Mouse (Mus musculus) layer of hippocampus, adult 6 months (tissue): ENCODE data around the gene Sphk2. TPM values are rescaled to one million over a fixed set of nuclear protein-coding genes. Genes with fewer than 3 reads are reported as not detected.

Source experiments
- long read RNA-seq, 2 experiments: library from polyadenylated mRNA; unstranded; transcript quantifications; one replicate each; pipeline ENCODE4 v2.0.0; 2019 to 2020
- polyA plus RNA-seq: library from polyadenylated mRNA; unstranded; fragments of <200 nt; fragmentation: Nextera tagmentation; gene quantifications from 2 replicates; pipeline ENCODE4 v1.2.3, GENCODE M21; 2021

The Sphk2 gene
- polyA plus RNA-seq, result 5.5 and 6.1 TPM in 2 replicates
- long read RNA-seq, experiment 1, transcript Sphk2-202 (7 exons, 3,548 nt), result major isoform, 6 of 13 reads
- long read RNA-seq, experiment 1, partial matches to known transcripts, result 0 of 13 reads
- long read RNA-seq, experiment 1, other reads (novel, unspliced or antisense), result 6 of 13 reads
- long read RNA-seq, experiment 2, transcript Sphk2-202 (7 exons, 3,548 nt), result major isoform, 34 of 57 reads
- long read RNA-seq, experiment 2, transcript Sphk2-201 (6 exons, 2,968 nt), result minor isoform, 15 of 57 reads
- long read RNA-seq, experiment 2, partial matches to known transcripts, result 5 of 57 reads
- long read RNA-seq, experiment 2, other reads (novel, unspliced or antisense), result 3 of 57 reads

GRCm38 (mm10) chr7:45717918-45718297, at the start of gene Sphk2:
TSS of gene Sphk2 (minus strand) at chr7:45718002.

GRCm38 (mm10) chr7:45725713-45726112, 7.9 kb upstream of the Sphk2 start, which contains the start of gene Spaca4:
TSS of gene Spaca4 (minus strand) at chr7:45725813.

GRCm38 (mm10) chr7:45720413-45721233, 2.8 kb upstream of the Sphk2 start, which contains the start of gene Fam83e:
TSS of gene Fam83e (plus strand) at chr7:45721212.

GRCm38 (mm10) chr7:45715090-45715708, 2.6 kb downstream of the Sphk2 start, which contains the start of gene Rpl18:
TSS of gene Rpl18 (plus strand) at chr7:45715457.

GRCm38 (mm10) chr7:45704730-45705442, 12.9 kb downstream of the Sphk2 start, which contains the start of gene Dbp:
TSS of gene Dbp (plus strand) at chr7:45705088.

GRCm38 (mm10) chr7:45699523-45700141, 18.2 kb downstream of the Sphk2 start, which contains the start of gene Car11:
TSS of gene Car11 (plus strand) at chr7:45699843.

GRCm38 (mm10) chr7:45693921-45694591, 23.7 kb downstream of the Sphk2 start, which contains the start of gene Sec1:
TSS of gene Sec1 (minus strand) at chr7:45694402.

GRCm38 (mm10) chr7:45683396-45684050, 34.3 kb downstream of the Sphk2 start, which contains the start of gene Ntn5:
TSS of gene Ntn5 (plus strand) at chr7:45684022.

GRCm38 (mm10) chr7:45666161-45666560, 51.6 kb downstream of the Sphk2 start, which contains the start of gene Fut2:
TSS of gene Fut2 (minus strand) at chr7:45666394.

Other genes starting within 250 kb of the Sphk2 start
- 0.13 and 0.14 TPM in 2 replicates for gene Tulp2, start 236.1 kb downstream of the Sphk2 start, polyA plus RNA-seq
- not detected in 2 replicates for gene Gm45808, start 231.2 kb downstream of the Sphk2 start, polyA plus RNA-seq
- gene Dhdh, start 229.2 kb downstream of the Sphk2 start, polyA plus RNA-seq, result 2.6 and 3.5 TPM in 2 replicates
- 74.5 and 76.8 TPM in 2 replicates for gene Nucb1, start 207.6 kb downstream of the Sphk2 start, polyA plus RNA-seq
- 17.6 and 18.2 TPM in 2 replicates for gene Ppp1r15a, start 191.7 kb downstream of the Sphk2 start, polyA plus RNA-seq
- 0.67 and 1.7 TPM in 2 replicates for gene Plekha4, start 191.7 kb downstream of the Sphk2 start, polyA plus RNA-seq
- gene Hsd17b14, start 163.1 kb downstream of the Sphk2 start, polyA plus RNA-seq, result 0.43 TPM in 1 of 2 replicates, not detected in the other
- 7.0 and 8.5 TPM in 2 replicates for gene Bcat2, start 147.8 kb downstream of the Sphk2 start, polyA plus RNA-seq
- gene Fgf21, start 102.5 kb downstream of the Sphk2 start, polyA plus RNA-seq, result not detected in 2 replicates
- 0.08 TPM in 1 of 2 replicates, not detected in the other for gene Fut1, start 100.7 kb downstream of the Sphk2 start, polyA plus RNA-seq
- 0.09 TPM in 1 of 2 replicates, not detected in the other for gene Izumo1, start 96.2 kb downstream of the Sphk2 start, polyA plus RNA-seq
- 2.3 and 3.1 TPM in 2 replicates for gene Rasip1, start 90.5 kb downstream of the Sphk2 start, polyA plus RNA-seq
- gene Mamstr, start 78.0 kb downstream of the Sphk2 start, polyA plus RNA-seq, result 1.1 and 1.2 TPM in 2 replicates
- 0.10 and 0.16 TPM in 2 replicates for gene Fut2, start 51.6 kb downstream of the Sphk2 start, polyA plus RNA-seq
- 5.2 and 6.6 TPM in 2 replicates for gene Ntn5, start 34.0 kb downstream of the Sphk2 start, polyA plus RNA-seq
- 0.15 and 0.36 TPM in 2 replicates for gene Sec1, start 23.6 kb downstream of the Sphk2 start, polyA plus RNA-seq
- 39.6 and 49.9 TPM in 2 replicates for gene Car11, start 18.2 kb downstream of the Sphk2 start, polyA plus RNA-seq
- 49.2 and 52.8 TPM in 2 replicates for gene Dbp, start 12.9 kb downstream of the Sphk2 start, polyA plus RNA-seq
- 357 and 361 TPM in 2 replicates for gene Rpl18, start 2.5 kb downstream of the Sphk2 start, polyA plus RNA-seq
- gene Fam83e, start 3.2 kb upstream of the Sphk2 start, polyA plus RNA-seq, result 0.09 TPM in 1 of 2 replicates, not detected in the other
- not detected in 2 replicates for gene Spaca4, start 7.8 kb upstream of the Sphk2 start, polyA plus RNA-seq
- gene Lmtk3, start 65.7 kb upstream of the Sphk2 start, polyA plus RNA-seq, result 6.9 and 9.4 TPM in 2 replicates
- gene Sult2b1, start 66.7 kb upstream of the Sphk2 start, polyA plus RNA-seq, result 20.6 and 22.7 TPM in 2 replicates
- 135 and 136 TPM in 2 replicates for gene Cyth2, start 96.6 kb upstream of the Sphk2 start, polyA plus RNA-seq
- 1.5 and 2.2 TPM in 2 replicates for gene Kcnj14, start 106.8 kb upstream of the Sphk2 start, polyA plus RNA-seq
- gene Grwd1, start 112.9 kb upstream of the Sphk2 start, polyA plus RNA-seq, result 23.8 and 25.5 TPM in 2 replicates
- 44.4 and 48.6 TPM in 2 replicates for gene Kdelr1, start 154.8 kb upstream of the Sphk2 start, polyA plus RNA-seq
- 0.59 and 0.88 TPM in 2 replicates for gene Grin2d, start 160.4 kb upstream of the Sphk2 start, polyA plus RNA-seq
- not detected in 2 replicates for gene Syngr4, start 178.7 kb upstream of the Sphk2 start, polyA plus RNA-seq
- gene Tmem143, start 178.9 kb upstream of the Sphk2 start, polyA plus RNA-seq, result 2.6 and 3.3 TPM in 2 replicates
- gene Emp3, start 203.4 kb upstream of the Sphk2 start, polyA plus RNA-seq, result 6.8 and 8.2 TPM in 2 replicates
- 1.2 and 2.6 TPM in 2 replicates for gene Ccdc114, start 206.1 kb upstream of the Sphk2 start, polyA plus RNA-seq